11 mouse cellular contexts compared by ENCODE assay signal in genomic region chr5:137660064-137660688, GRCm38 (mm10). TPM values are rescaled to one million over a fixed set of nuclear protein-coding genes. Genes with fewer than 3 reads are reported as not detected.
DNase-seq lines count a peak whose midpoint lies in the region; ATAC-seq and TF ChIP-seq lines count a peak whose summit lies in the region.
"Had no signal": no experiment of that assay in that cellular context is flagged by ENCODE, and none has a peak within 500 bp of the region (broad histone marks: within the 10 kb centered on the region; RNA-seq: fewer than 3 reads in every experiment).

No protein-coding gene starts in this region.

- peak overlapping the region; percentile 23; the same call in 1 of the 2 replicates for H3K27ac ChIP-seq in layer of hippocampus, adult 2 months
- H3K27ac ChIP-seq: hindbrain, embryonic 15.5 days; neural tube, embryonic 12.5 days had no signal

- no peak for ATAC-seq in megakaryocyte progenitor cell, adult 5-6 weeks (replicated peaks; ENCODE audit: poor library complexity)
- no peak for ATAC-seq in monocyte, adult 5-6 weeks (replicated peaks; ENCODE audit: insufficient number of reproducible peaks, low FRiP score, low TSS enrichment, poor library complexity, severe bottlenecking)

- no peak overlapping the region for H3K4me3 ChIP-seq in layer of hippocampus, adult 2 months
- H3K4me3 ChIP-seq: hindbrain, embryonic 15.5 days; neural tube, embryonic 12.5 days had no signal

- TF ChIP-seq CTCF in layer of hippocampus, adult 2 months (conservative IDR thresholded peaks at IDR 0.05): no peak

- no peak for DNase-seq in layer of hippocampus, adult 2 months (ENCODE audit: low spot score in 2 of 2)
- no peak for DNase-seq in layer of hippocampus, adult 8-10 months (ENCODE audit: low spot score in 2 of 2)
- DNase-seq in Muller cell, postnatal 12 days (ENCODE audit: inconsistent ontology term): peak; percentile 44
- peak; percentile 88 for DNase-seq in gastrocnemius, adult 18-20 months (ENCODE audit: low spot score)
- DNase-seq in heart, postnatal 4 days: peak; percentile 76
- no peak for DNase-seq in left cerebral cortex, adult 8-10 months (ENCODE audit: low spot score in 2 of 2)
- DNase-seq: cerebellum, postnatal 14 days had no signal

RNA-seq across cellular contexts. Expression of gene Irs3, which starts 14.7 kb away (rescaled TPM):
- total RNA-seq in layer of hippocampus, adult 2 months (2021): under 1 TPM in 1 of 2 experiments, not detected in 1; 0.15 TPM
- total RNA-seq in layer of hippocampus, adult 8-10 months (2022): under 1 TPM; 0.12 to 0.49 (median 0.28) TPM
- under 1 TPM; 0.59 to 0.90 TPM for total RNA-seq in gastrocnemius, adult 18-20 months (2021)
- total RNA-seq in heart, postnatal 4 days (2021): not detected
- not detected in 2 replicates for total RNA-seq in megakaryocyte progenitor cell, adult 5-6 weeks (2015)
- total RNA-seq in megakaryocyte progenitor cell, adult 5-6 weeks (2017): not detected in 2 replicates
- total RNA-seq in left cerebral cortex, adult 8-10 months (2022): under 1 TPM in 2 of 4 experiments, not detected in 2; 0.18 to 0.26 TPM
- 0.10 TPM in 1 of 3 replicates, not detected in the others for total RNA-seq in monocyte, adult 5-6 weeks (2017)

RNA-seq across cellular contexts. Expression of gene Sap25, which starts 19.0 kb away (rescaled TPM):
- total RNA-seq in layer of hippocampus, adult 2 months (2021): 10 to 100 TPM in 1 of 2 experiments, 1 to 10 TPM in 1; 8.4 to 16.4 TPM
- total RNA-seq in layer of hippocampus, adult 8-10 months (2022): 10 to 100 TPM in 3 of 4 experiments, 1 to 10 TPM in 1; 8.0 to 14.2 (median 10.6) TPM
- total RNA-seq in gastrocnemius, adult 18-20 months (2021): 1 to 10 TPM; 2.6 to 3.0 TPM
- total RNA-seq in heart, postnatal 4 days (2021): 1 to 10 TPM; 1.8 to 2.2 TPM
- 24.9 and 29.5 TPM in 2 replicates for total RNA-seq in megakaryocyte progenitor cell, adult 5-6 weeks (2015)
- total RNA-seq in megakaryocyte progenitor cell, adult 5-6 weeks (2017): 14.2 and 18.0 TPM in 2 replicates
- total RNA-seq in left cerebral cortex, adult 8-10 months (2022): 1 to 10 TPM in 3 of 4 experiments, under 1 TPM in 1; 0.91 to 5.9 (median 3.5) TPM
- 20.7 to 64.8 TPM (median 21.8 TPM) in 3 replicates for total RNA-seq in monocyte, adult 5-6 weeks (2017)

RNA-seq across cellular contexts. Expression of gene Agfg2, which starts 24.4 kb away (rescaled TPM):
- 10 to 100 TPM; 64.1 to 67.3 TPM for total RNA-seq in layer of hippocampus, adult 2 months (2021)
- total RNA-seq in layer of hippocampus, adult 8-10 months (2022): 10 to 100 TPM; 66.1 to 66.6 (median 66.5) TPM
- total RNA-seq in gastrocnemius, adult 18-20 months (2021): 1 to 10 TPM; 5.9 to 7.5 TPM
- 10 to 100 TPM; 21.7 to 23.1 TPM for total RNA-seq in heart, postnatal 4 days (2021)
- total RNA-seq in megakaryocyte progenitor cell, adult 5-6 weeks (2015): 8.6 and 9.8 TPM in 2 replicates
- 10.5 and 14.2 TPM in 2 replicates for total RNA-seq in megakaryocyte progenitor cell, adult 5-6 weeks (2017)
- 10 to 100 TPM; 50.0 to 54.8 (median 51.4) TPM for total RNA-seq in left cerebral cortex, adult 8-10 months (2022)
- 7.7 to 11.8 TPM (median 9.0 TPM) in 3 replicates for total RNA-seq in monocyte, adult 5-6 weeks (2017)

RNA-seq across cellular contexts. Expression of gene Gm20605, which starts 31.2 kb away (rescaled TPM):
- 10 to 100 TPM; 15.5 to 19.7 TPM for total RNA-seq in layer of hippocampus, adult 2 months (2021)
- 10 to 100 TPM; 14.7 to 24.8 (median 19.2) TPM for total RNA-seq in layer of hippocampus, adult 8-10 months (2022)
- 1 to 10 TPM; 1.0 to 2.2 TPM for total RNA-seq in gastrocnemius, adult 18-20 months (2021)
- 1 to 10 TPM; 4.8 to 6.6 TPM for total RNA-seq in heart, postnatal 4 days (2021)
- total RNA-seq in megakaryocyte progenitor cell, adult 5-6 weeks (2015): 5.5 and 8.3 TPM in 2 replicates
- total RNA-seq in megakaryocyte progenitor cell, adult 5-6 weeks (2017): 4.3 and 8.0 TPM in 2 replicates
- 10 to 100 TPM in 1 of 4 experiments, 1 to 10 TPM in 3; 5.6 to 11.5 (median 8.8) TPM for total RNA-seq in left cerebral cortex, adult 8-10 months (2022)
- 12.9 to 28.7 TPM (median 25.9 TPM) in 3 replicates for total RNA-seq in monocyte, adult 5-6 weeks (2017)

RNA-seq across cellular contexts. Expression of gene Lrch4, which starts 31.3 kb away (rescaled TPM):
- total RNA-seq in layer of hippocampus, adult 2 months (2021): 10 to 100 TPM; 25.4 to 28.1 TPM
- total RNA-seq in layer of hippocampus, adult 8-10 months (2022): 10 to 100 TPM; 18.8 to 26.8 (median 22.5) TPM
- 10 to 100 TPM; 15.0 to 18.0 TPM for total RNA-seq in gastrocnemius, adult 18-20 months (2021)
- total RNA-seq in heart, postnatal 4 days (2021): 10 to 100 TPM; 19.2 to 21.6 TPM
- 37.8 and 38.0 TPM in 2 replicates for total RNA-seq in megakaryocyte progenitor cell, adult 5-6 weeks (2015)
- 27.3 and 29.5 TPM in 2 replicates for total RNA-seq in megakaryocyte progenitor cell, adult 5-6 weeks (2017)
- 10 to 100 TPM in 3 of 4 experiments, 1 to 10 TPM in 1; 9.5 to 18.0 (median 16.0) TPM for total RNA-seq in left cerebral cortex, adult 8-10 months (2022)
- 34.9 to 86.0 TPM (median 77.2 TPM) in 3 replicates for total RNA-seq in monocyte, adult 5-6 weeks (2017)

Comparison
In these comparisons a context has a peak if more than half of its experiments do, and no peak if none do; other contexts are left out.
1. DNase-seq: peak in Muller cell, postnatal 12 days (single experiment), gastrocnemius, adult 18-20 months (single experiment) and heart, postnatal 4 days (single experiment); none in layer of hippocampus, adult 2 months (0 of 2), layer of hippocampus, adult 8-10 months (0 of 2) and left cerebral cortex, adult 8-10 months (0 of 2).